Mouse (Mus musculus) left cerebral cortex, adult 2 months (tissue): ENCODE data around the gene Gm20481. TPM values are rescaled to one million over a fixed set of nuclear protein-coding genes. Genes with fewer than 3 reads are reported as not detected.
"Not testable (repeated sequence)": the region's sequence is repeated elsewhere in the genome, so short reads cannot be mapped to it uniquely, and the experiment has no call there.

ENCODE experiments used
- DNase-seq, 2 experiments: peaks; one replicate each; pipeline ENCODE4 v3.0.0; 2021 to 2022; ENCODE audit warnings: low spot score in 2 of 2, mixed read lengths in 1 of 2; ENCODE audit errors: extremely low spot score in 1 of 2
- H3K27ac ChIP-seq: fragments of 200-600 bp; 2 replicates; pipeline ENCODE4 v1.8.1; 2022
- H3K4me3 ChIP-seq: fragments of 200-600 bp; 2 replicates; pipeline ENCODE4 v1.8.1; 2022
- CTCF ChIP-seq: fragments of 200-600 bp; IDR thresholded peaks from 2 replicates; pipeline ENCODE4 v1.8.1; 2022; ENCODE audit warnings: antibody characterized with exemption, mild to moderate bottlenecking, moderate library complexity
- intact Hi-C: fragments of 180-260 bp; cut with DNase I; formaldehyde crosslinking; loops from one replicate; pipeline ENCODE4 v1.15.1; 2025
- total RNA-seq, 2 experiments: library from RNA; stranded (reverse); gene quantifications; 2 replicates each; pipeline ENCODE4 v1.2.3; 2021

The Gm20481 gene
- total RNA-seq, 2 experiments from 2014 or later = not detected

GRCm38 (mm10) chr17:34980655-34981054 lies 10.9 kb downstream of the Gm20481 start:
- intact Hi-C loops = loop anchor here (1.0 to 5.0 kb wide), 4 partner anchors 24 to 143 kb away; partner anchors contain the start of genes Dxo and Stk19
- TF ChIP-seq CTCF = peak; percentile 76
- Histone ChIP-seq H3K27ac (peak overlapping the region; percentile 92), H3K4me3 (peak overlapping the region; percentile 69)
- DNase-seq = no peak

GRCm38 (mm10) chr17:34981690-34982180 lies 12.0 kb downstream of the Gm20481 start, which contains the start of gene Lsm2:
Gene Lsm2, plus strand, starts transcription at chr17:34981862.
- Histone ChIP-seq H3K27ac (peak within 1 kb of the TSS; percentile 92), H3K4me3 (peak within 1 kb of the TSS; percentile 69)
- DNase-seq = peak; percentile 90
- intact Hi-C loops = loop anchor here (1.0 to 5.0 kb wide), 3 partner anchors 29 to 144 kb away; partner anchors contain the start of genes Dxo and Stk19
- TF ChIP-seq CTCF = peak; percentile 15

DNA sequence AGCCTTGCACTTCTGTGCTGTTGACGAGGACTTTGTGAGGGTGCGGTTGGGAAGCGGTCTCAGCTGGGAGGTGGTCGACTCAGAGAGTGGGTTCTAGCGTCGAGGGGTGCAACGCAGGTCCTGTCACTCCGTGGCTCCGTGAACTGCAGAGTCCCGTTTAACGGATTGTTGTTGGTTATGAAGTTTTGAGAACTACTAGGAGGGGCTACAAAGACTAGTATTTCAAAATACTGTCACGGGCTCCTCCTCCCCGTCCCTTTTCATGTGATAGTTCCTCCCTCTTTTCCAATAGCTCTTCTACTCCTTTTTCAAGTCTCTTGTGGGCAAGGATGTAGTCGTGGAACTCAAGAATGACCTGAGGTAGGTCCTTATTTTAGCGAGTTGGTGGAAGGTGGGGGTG lies 12.6 kb downstream of the Gm20481 start:
- DNase-seq = no peak
- H3K27ac ChIP-seq = peak overlapping the region; percentile 92
- TF ChIP-seq CTCF = no peak
- peak overlapping the region; percentile 69 for H3K4me3 ChIP-seq
- intact Hi-C loops = loop anchor here (5.0 kb wide), 2 partner anchors 125 to 145 kb away; partner anchors contain the start of genes Dxo and Stk19

DNA sequence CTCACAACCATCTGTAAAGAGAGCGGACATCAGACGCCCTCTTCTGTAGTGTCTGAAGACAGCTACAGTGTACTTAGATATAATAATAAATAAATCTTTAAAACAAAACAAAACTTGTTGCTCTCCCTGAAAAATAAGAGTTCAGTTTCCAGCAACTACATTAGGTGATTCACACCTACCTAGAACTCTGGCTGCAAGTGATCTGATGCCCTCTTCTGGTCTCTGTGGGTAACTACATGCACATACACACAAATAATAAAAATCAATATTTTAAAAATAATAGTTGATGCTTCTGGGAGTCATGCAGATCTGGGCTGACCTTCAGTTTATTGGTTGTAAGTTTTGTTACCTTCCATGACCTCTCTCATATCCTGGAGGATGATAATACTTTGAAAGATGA lies 14.5 kb downstream of the Gm20481 start:
- DNase-seq = no peak
- Histone ChIP-seq H3K4me3 (no peak overlapping the region), H3K27ac (no peak overlapping the region)
- intact Hi-C loops = loop anchor here (5.0 kb wide), 2 partner anchors 127 to 147 kb away; partner anchors contain the start of genes Dxo and Stk19
- TF ChIP-seq CTCF = peak; percentile 86

GRCm38 (mm10) chr17:34994751-34995150 lies 25.0 kb downstream of the Gm20481 start:
- no peak overlapping the region for H3K4me3 ChIP-seq
- intact Hi-C loops = no loop called here
- H3K27ac ChIP-seq = no peak overlapping the region
- no peak for TF ChIP-seq CTCF
- no peak for DNase-seq

- intact Hi-C loops, H3K4me3 ChIP-seq, DNase-seq, H3K27ac ChIP-seq: not testable (repeated sequence)
These were observed 25.5 kb downstream of the Gm20481 start for GRCm38 (mm10) chr17:34995192-34995591.

- H3K27ac ChIP-seq, intact Hi-C loops, H3K4me3 ChIP-seq, DNase-seq: not testable (repeated sequence)
These were observed 26.2 kb downstream of the Gm20481 start for GRCm38 (mm10) chr17:34995927-34996326.

DNA sequence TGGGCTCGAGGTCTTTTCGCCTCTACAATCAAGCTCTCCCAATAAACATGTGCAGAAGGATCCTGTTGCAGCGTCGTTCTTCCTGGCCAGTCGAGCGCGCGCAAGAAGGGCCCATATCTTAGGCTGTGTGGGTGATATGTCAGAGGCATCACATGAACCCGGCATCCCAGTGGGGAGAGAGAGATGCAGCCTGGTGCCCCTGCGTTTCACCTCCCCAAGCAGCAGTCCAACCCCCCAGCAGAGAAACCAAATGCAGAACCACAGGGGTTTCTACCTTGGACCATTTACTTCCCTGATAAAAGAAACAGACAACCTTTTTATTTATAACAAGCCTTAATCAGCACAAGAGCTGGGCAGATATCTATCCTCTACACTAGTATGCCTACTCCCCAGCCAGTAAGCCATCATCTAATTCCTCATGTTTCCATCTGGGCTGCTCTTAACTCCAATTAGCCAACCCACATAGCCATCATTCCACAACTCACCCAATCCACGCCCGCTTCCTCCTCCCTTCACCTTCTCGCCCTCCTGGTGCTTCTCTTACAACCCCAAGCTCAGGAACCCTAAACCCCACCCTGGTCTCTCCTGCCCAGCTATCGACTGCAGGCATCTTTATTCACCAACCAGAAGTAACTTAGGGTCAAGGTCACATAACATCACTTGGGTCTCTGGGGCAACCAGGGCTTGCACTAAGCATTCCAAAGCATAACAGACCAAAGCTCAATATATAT lies 26.9 kb downstream of the Gm20481 start:
- no peak overlapping the region for H3K27ac ChIP-seq
- intact Hi-C loops = no loop called here
- no peak for TF ChIP-seq CTCF
- no peak overlapping the region for H3K4me3 ChIP-seq
- DNase-seq = no peak

DNA sequence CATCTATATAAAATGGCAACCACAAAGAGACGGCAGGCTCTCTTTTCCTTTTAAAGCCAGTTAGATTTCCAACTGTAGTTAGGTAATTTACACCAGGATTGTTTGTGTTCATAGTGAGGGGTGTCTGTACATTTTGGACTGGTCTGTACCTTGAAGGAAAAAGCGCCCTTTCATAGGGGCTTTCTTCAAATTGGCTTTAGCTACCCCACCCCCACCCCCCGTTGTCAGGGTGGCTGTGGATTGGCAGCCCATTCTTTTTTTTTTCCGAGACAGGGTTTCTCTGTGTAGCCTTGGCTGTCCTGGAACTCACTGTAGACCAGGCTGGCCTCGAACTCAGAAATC lies 27.4 kb downstream of the Gm20481 start:
- no peak for DNase-seq
- H3K4me3 ChIP-seq = no peak overlapping the region
- no peak overlapping the region for H3K27ac ChIP-seq
- intact Hi-C loops = no loop called here
- TF ChIP-seq CTCF = no peak

DNA sequence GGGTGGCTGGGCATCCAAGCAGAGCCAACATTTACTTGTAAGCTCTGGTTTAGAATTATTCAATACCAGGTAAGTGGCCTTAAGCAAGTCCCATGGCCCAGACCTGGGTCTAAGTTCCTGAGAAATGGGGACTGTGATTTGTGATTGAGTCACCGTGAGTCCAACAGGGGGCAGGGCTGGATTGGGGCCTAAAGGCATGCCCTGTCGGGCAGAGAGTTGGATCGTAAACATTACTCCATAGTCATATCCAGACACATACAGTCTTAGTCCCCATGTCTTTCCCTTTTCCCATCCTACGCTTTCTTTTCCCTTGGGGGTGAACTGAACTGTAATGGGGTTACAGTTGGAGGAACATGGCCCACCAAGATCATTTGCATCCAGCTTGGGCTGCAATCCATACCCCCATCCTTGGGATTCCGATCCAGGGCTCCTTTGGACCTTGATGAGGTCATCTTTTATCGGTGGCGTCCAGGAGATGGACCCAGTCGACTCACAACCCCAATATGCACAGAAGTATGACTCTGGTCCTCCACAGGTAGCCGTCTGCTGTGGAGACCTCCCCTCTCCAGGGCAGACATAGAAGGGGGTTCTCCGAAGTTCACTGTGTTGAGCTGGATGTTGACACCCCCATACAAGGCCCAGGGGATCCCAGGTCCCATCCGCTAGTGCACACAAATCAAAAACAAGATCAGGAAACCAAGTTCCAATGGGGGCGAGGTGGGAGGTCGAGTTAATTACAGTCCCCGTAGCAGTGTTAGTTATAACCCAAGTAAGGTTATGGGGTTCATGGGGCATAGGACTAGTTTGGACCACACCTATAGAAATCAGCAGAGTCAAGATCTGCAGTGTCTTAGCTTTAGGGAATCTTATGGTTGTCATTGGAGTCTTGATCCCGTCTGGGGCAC lies 29.1 kb downstream of the Gm20481 start:
- no peak for DNase-seq
- TF ChIP-seq CTCF = no peak
- H3K27ac ChIP-seq = no peak overlapping the region
- H3K4me3 ChIP-seq = no peak overlapping the region
- intact Hi-C loops = no loop called here

DNA sequence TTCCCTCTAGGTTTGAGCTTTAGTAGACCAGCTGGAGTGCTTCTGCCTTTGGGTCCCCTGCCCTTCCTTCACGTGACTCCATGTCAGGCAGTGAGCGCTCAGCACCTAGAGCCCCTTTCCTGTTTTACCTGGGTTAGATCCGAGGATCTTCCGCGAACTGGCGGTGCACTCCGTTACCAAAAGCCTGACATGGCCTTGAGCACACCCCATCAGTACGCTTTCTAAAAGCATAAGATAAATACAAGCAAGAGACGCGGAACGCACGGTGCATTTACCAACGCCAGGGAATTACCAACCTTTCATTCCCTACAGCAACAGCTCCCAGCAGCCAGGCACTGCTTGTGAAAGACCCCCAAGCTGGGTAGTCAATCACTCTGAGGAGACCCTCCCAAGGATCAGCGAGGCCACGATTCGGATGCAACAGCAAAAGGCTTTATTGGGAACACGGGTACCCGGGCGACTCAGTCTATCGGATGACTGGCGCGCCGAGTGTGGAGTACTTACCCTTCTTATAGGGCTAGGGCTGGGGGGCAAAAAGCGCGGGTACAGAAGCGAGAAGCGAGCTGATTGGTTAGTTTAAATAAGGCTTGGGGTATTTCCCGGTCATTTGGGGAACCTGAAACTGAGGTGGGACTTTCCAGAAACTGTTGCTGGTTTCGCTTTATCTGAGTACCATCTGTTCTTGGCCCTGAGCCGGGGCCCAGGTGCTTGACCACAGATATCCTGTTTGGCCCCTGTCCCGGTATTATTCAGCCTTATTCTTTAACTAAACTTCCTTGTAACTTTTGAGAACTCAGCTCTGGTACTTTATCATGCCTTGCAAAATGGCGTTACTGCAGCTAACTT lies 30.4 kb downstream of the Gm20481 start:
- H3K27ac ChIP-seq, DNase-seq: not testable (repeated sequence)
- intact Hi-C loops = loop anchor here (5.0 kb wide), 1 partner anchor 122 kb away; the partner anchor contains the start of genes Csnk2b and Gpank1
- peak overlapping the region; percentile 90 for H3K4me3 ChIP-seq
